Mouse (Mus musculus): ENCODE results near the gene Sorbs1. TPM values are rescaled to one million over a fixed set of nuclear protein-coding genes. Genes with fewer than 3 reads are reported as not detected.

Sorbs1 gene
- polyA plus RNA-seq, 1 experiment from 2014 or later = 46.5 TPM

DNA sequence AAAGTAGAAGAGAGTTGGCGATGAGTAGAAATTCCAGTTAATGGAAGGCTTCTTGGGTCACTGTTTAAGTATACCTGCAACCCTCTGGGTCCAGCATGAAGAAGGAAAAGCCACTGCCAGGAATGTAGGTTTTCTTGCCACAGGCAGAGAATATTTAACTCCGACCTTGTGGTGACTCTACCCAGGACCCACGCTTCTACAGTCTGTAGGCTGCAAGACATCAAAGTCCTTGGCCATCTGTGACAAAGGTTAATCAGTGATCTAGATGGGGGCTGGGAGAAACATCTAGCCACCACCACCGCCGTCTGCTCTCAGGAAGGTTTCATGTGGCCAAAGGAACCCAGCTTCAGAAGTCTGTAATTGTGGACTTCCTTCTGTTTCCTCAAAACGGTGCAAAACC, 99.2 kb downstream of the Sorbs1 start:
- Histone ChIP-seq H3K27ac (peak overlapping the region; percentile 83), H3K9me3 (replicated peaks; ENCODE audit: low read length) (no peaks in the 10 kb centered on the region), H3K27me3 (ENCODE audit: insufficient read depth, low read length) (no peaks in the 10 kb centered on the region), H3K4me3 (replicated peaks; ENCODE audit: low read depth, low read length) (no peak overlapping the region), H3K4me2 (ENCODE audit: low read length) (no peak overlapping the region), H3K9ac (ENCODE audit: low read depth, low read length) (no peak overlapping the region), H3K4me1 (replicated peaks; ENCODE audit: insufficient read depth, low read length) (peaks cover 23% of the 10 kb centered on the region), H3K36me3 (ENCODE audit: insufficient read depth, low read length) (no peaks in the 10 kb centered on the region)
- no peak for TF ChIP-seq CTCF (IDR thresholded peaks at IDR 0.05; ENCODE audit: low read depth)
- DNase-seq (ENCODE audit: low spot score) = peak; percentile 45
- peak; percentile 87 for ATAC-seq (replicated peaks; ENCODE audit: low FRiP score, low read depth)
- 38% methylated on average over 6 of the region's 6 CpGs for WGBS

DNA sequence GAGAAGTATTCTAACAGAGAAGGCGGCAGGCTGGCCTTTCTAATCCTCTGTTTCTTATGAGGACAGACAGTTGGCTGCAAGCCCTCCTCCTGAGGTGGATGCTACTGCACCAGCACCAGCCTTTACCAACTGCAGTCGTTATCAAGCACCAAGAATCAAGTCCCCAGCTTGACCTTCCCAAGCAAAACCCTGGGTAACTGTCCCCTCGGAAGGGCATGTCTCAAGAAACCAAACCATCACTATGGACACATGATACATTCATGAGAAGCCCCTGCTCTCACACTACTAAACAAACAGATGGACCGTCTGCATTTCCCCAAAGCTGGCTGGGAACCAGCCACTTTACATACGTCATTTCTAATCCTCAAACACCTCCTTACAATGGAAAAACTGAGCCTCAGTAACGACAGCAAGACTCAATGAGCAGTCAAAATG, 102.2 kb downstream of the Sorbs1 start:
- TF ChIP-seq CTCF (IDR thresholded peaks at IDR 0.05; ENCODE audit: low read depth) = no peak
- Histone ChIP-seq H3K4me2 (ENCODE audit: low read length) (no peak overlapping the region), H3K27me3 (ENCODE audit: insufficient read depth, low read length) (no peaks in the 10 kb centered on the region), H3K4me1 (replicated peaks; ENCODE audit: insufficient read depth, low read length) (peaks cover 26% of the 10 kb centered on the region), H3K36me3 (ENCODE audit: insufficient read depth, low read length) (no peaks in the 10 kb centered on the region), H3K9me3 (replicated peaks; ENCODE audit: low read length) (no peaks in the 10 kb centered on the region), H3K4me3 (replicated peaks; ENCODE audit: low read depth, low read length) (no peak overlapping the region), H3K9ac (ENCODE audit: low read depth, low read length) (no peak overlapping the region), H3K27ac (no peak overlapping the region)
- no peak for ATAC-seq (replicated peaks; ENCODE audit: low FRiP score, low read depth)
- no peak for DNase-seq (ENCODE audit: low spot score)
- 59% methylated on average over 6 of the region's 6 CpGs for WGBS

- H3K4me1 ChIP-seq (replicated peaks; ENCODE audit: insufficient read depth, low read length) = peaks cover 32% of the 10 kb centered on the region
- H3K27ac ChIP-seq = no peak overlapping the region
- no peak overlapping the region for H3K9ac ChIP-seq (ENCODE audit: low read depth, low read length)
- no peaks in the 10 kb centered on the region for H3K36me3 ChIP-seq (ENCODE audit: insufficient read depth, low read length)
- no peaks in the 10 kb centered on the region for H3K9me3 ChIP-seq (replicated peaks; ENCODE audit: low read length)
- DNase-seq (ENCODE audit: low spot score) = no peak
- WGBS = 76% methylated on average over 4 of the region's 4 CpGs
- ATAC-seq (replicated peaks; ENCODE audit: low FRiP score, low read depth) = no peak
- TF ChIP-seq CTCF (IDR thresholded peaks at IDR 0.05; ENCODE audit: low read depth) = no peak
- no peaks in the 10 kb centered on the region for H3K27me3 ChIP-seq (ENCODE audit: insufficient read depth, low read length)
- no peak overlapping the region for H3K4me2 ChIP-seq (ENCODE audit: low read length)
- H3K4me3 ChIP-seq (replicated peaks; ENCODE audit: low read depth, low read length) = no peak overlapping the region
Measured at GRCm38 (mm10) chr19:40410511-40410910, 103.1 kb downstream of the Sorbs1 start.

- no peak for TF ChIP-seq CTCF (IDR thresholded peaks at IDR 0.05; ENCODE audit: low read depth)
- no peaks in the 10 kb centered on the region for H3K36me3 ChIP-seq (ENCODE audit: insufficient read depth, low read length)
- no peak overlapping the region for H3K4me2 ChIP-seq (ENCODE audit: low read length)
- 59% methylated on average over 9 of the region's 9 CpGs for WGBS
- 0 out of 2 replicates have a peak overlapping the region, but pooled peaks have one; percentile 8 for H3K27ac ChIP-seq
- H3K9me3 ChIP-seq (replicated peaks; ENCODE audit: low read length) = no peaks in the 10 kb centered on the region
- no peak overlapping the region for H3K9ac ChIP-seq (ENCODE audit: low read depth, low read length)
- DNase-seq (ENCODE audit: low spot score) = no peak
- ATAC-seq (replicated peaks; ENCODE audit: low FRiP score, low read depth) = no peak
- H3K4me3 ChIP-seq (replicated peaks; ENCODE audit: low read depth, low read length) = no peak overlapping the region
- H3K27me3 ChIP-seq (ENCODE audit: insufficient read depth, low read length) = no peaks in the 10 kb centered on the region
- peaks cover 33% of the 10 kb centered on the region for H3K4me1 ChIP-seq (replicated peaks; ENCODE audit: insufficient read depth, low read length)
Measured at GRCm38 (mm10) chr19:40410109-40410508, 103.5 kb downstream of the Sorbs1 start.

- no peak for TF ChIP-seq CTCF (IDR thresholded peaks at IDR 0.05; ENCODE audit: low read depth)
- DNase-seq (ENCODE audit: low spot score) = no peak
- WGBS = 73% methylated on average over 11 of the region's 11 CpGs
- Histone ChIP-seq H3K27ac (0 out of 2 replicates have a peak overlapping the region, but pooled peaks have one; percentile 8), H3K36me3 (ENCODE audit: insufficient read depth, low read length) (no peaks in the 10 kb centered on the region), H3K9ac (ENCODE audit: low read depth, low read length) (no peak overlapping the region), H3K4me1 (replicated peaks; ENCODE audit: insufficient read depth, low read length) (peaks cover 30% of the 10 kb centered on the region), H3K9me3 (replicated peaks; ENCODE audit: low read length) (no peaks in the 10 kb centered on the region), H3K4me3 (replicated peaks; ENCODE audit: low read depth, low read length) (no peak overlapping the region), H3K4me2 (ENCODE audit: low read length) (no peak overlapping the region), H3K27me3 (ENCODE audit: insufficient read depth, low read length) (no peaks in the 10 kb centered on the region)
- ATAC-seq (replicated peaks; ENCODE audit: low FRiP score, low read depth) = no peak
Measured at GRCm38 (mm10) chr19:40409500-40410035, 104.0 kb downstream of the Sorbs1 start.

- no peaks in the 10 kb centered on the region for H3K36me3 ChIP-seq (ENCODE audit: insufficient read depth, low read length)
- no peak overlapping the region for H3K27ac ChIP-seq
- peaks cover 20% of the 10 kb centered on the region; the same call in 1 of the 2 replicates for H3K4me1 ChIP-seq (replicated peaks; ENCODE audit: insufficient read depth, low read length)
- WGBS = 64% methylated on average over 2 of the region's 2 CpGs
- H3K9ac ChIP-seq (ENCODE audit: low read depth, low read length) = no peak overlapping the region
- H3K27me3 ChIP-seq (ENCODE audit: insufficient read depth, low read length) = no peaks in the 10 kb centered on the region
- ATAC-seq (replicated peaks; ENCODE audit: low FRiP score, low read depth) (no peak), DNase-seq (ENCODE audit: low spot score) (no peak)
- no peak for TF ChIP-seq CTCF (IDR thresholded peaks at IDR 0.05; ENCODE audit: low read depth)
- H3K4me3 ChIP-seq (replicated peaks; ENCODE audit: low read depth, low read length) = no peak overlapping the region
- H3K9me3 ChIP-seq (replicated peaks; ENCODE audit: low read length) = no peaks in the 10 kb centered on the region
- no peak overlapping the region for H3K4me2 ChIP-seq (ENCODE audit: low read length)
Measured at GRCm38 (mm10) chr19:40407186-40407585, 106.4 kb downstream of the Sorbs1 start.

DNA sequence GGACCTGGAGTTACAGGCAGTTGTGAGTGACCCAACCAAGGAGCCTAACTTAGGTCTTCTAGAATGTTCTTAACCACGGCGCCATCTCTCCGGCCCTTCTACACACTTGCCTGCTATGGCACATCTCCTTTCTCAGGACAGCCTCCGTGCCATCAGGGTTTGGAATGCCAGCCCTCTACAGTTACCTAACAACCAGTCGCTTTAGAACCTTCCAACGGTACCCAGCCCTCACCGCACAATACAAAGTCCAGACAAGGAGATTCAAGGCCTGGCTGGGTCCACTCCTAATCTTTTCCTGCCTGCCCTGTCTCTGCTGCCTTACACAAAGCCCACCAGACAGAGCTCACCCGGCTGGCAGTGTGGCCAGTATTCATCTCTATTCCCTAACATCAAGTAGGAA, 106.9 kb downstream of the Sorbs1 start:
- Histone ChIP-seq H3K4me2 (ENCODE audit: low read length) (no peak overlapping the region), H3K36me3 (ENCODE audit: insufficient read depth, low read length) (no peaks in the 10 kb centered on the region), H3K27ac (peak overlapping the region; percentile 75; the same call in 1 of the 2 replicates), H3K27me3 (ENCODE audit: insufficient read depth, low read length) (no peaks in the 10 kb centered on the region), H3K9ac (ENCODE audit: low read depth, low read length) (no peak overlapping the region), H3K4me1 (replicated peaks; ENCODE audit: insufficient read depth, low read length) (peaks cover 24% of the 10 kb centered on the region; the same call in 1 of the 2 replicates), H3K4me3 (replicated peaks; ENCODE audit: low read depth, low read length) (no peak overlapping the region), H3K9me3 (replicated peaks; ENCODE audit: low read length) (no peaks in the 10 kb centered on the region)
- WGBS = 91% methylated on average over 8 of the region's 8 CpGs
- no peak for DNase-seq (ENCODE audit: low spot score)
- ATAC-seq (replicated peaks; ENCODE audit: low FRiP score, low read depth) = no peak
- TF ChIP-seq CTCF (IDR thresholded peaks at IDR 0.05; ENCODE audit: low read depth) = no peak
